Comparison of ENCODE assay signal across 8 mouse cellular contexts in the genomic region with DNA sequence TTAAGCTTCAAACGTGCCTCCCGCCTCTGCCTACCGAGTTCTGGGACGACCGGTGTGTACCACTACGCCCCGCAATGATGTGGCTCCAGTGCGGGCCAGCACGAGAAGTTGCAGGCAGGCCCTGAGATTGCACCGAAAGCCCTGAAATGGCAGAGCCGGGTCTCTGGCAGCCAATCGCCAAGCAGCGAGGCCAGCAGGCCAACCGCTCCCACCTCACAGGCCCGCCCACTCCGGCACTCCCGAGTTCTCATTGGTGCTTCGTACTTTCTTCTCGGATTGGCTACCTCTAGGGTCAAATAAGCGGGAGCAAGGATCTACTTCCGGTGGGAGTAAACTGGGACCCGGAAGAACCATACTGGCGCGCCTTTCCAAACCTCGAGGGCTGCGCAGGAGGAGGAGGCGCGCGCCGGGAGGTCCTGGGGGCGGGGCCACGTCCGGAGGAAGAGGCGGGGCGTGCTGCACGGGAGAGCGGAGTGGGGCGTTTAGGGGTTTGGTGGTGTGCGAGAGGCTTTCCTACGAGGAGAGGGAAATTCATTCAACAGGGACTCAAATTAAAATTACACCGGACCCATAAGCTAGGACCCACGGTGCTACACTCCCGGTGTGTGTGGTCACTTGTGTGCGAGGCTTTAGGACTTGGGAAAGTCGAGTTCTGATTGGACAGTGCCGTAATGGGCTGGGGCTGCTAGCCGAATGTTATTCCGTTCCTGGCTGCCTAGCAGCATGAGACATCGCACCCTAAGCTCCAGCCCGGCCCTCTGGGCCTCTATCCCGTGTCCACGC. TPM values are rescaled to one million over a fixed set of nuclear protein-coding genes. Genes with fewer than 3 reads are reported as not detected.
DNase-seq lines count a peak whose midpoint lies in the region; ATAC-seq and TF ChIP-seq lines count a peak whose summit lies in the region.

Gene Ogg1 (plus strand): TSS at position 440 of the 783 bp plus-strand sequence.

- H3K36me3 ChIP-seq in hindbrain, postnatal 0 days (ENCODE audit: insufficient read depth, low read length) = peaks cover 36% of the 10 kb centered on the region

- H3K9ac ChIP-seq in hindbrain, postnatal 0 days (replicated peaks; ENCODE audit: low read length) = peak within 1 kb of the TSS; percentile 74

- no peak for TF ChIP-seq CTCF in gastrocnemius, adult 2 months (IDR thresholded peaks at IDR 0.05)
- TF ChIP-seq CTCF in hindbrain, postnatal 0 days (IDR thresholded peaks at IDR 0.05; ENCODE audit: low read depth) = no peak
- TF ChIP-seq CTCF in left cerebral cortex, adult 2 months (IDR thresholded peaks at IDR 0.05) = no peak

- peak; percentile 99 for DNase-seq in ZHBTc4 (ENCODE audit: low read depth, low spot score)
- peak; percentile 99 for DNase-seq in gastrocnemius, adult 2 months
- DNase-seq in hindbrain, postnatal 0 days (ENCODE audit: low spot score) = peak; percentile 98
- DNase-seq in left cerebral cortex, adult 2 months (ENCODE audit: extremely low spot score in 1 of 2, low spot score in 2 of 2) = peak; percentile 96 to 98
- peak; percentile 99 for DNase-seq in right cerebral cortex, adult 2 months (ENCODE audit: low spot score in 2 of 2)
- DNase-seq in urinary bladder, postnatal 14 days (ENCODE audit: low spot score) = peak; percentile 98

- under 1% methylated on average over 52 of the region's 52 CpGs for WGBS in hindbrain, postnatal 0 days

- peaks cover 4% of the 10 kb centered on the region; the same call in 1 of the 2 replicates for H3K4me1 ChIP-seq in hindbrain, postnatal 0 days (ENCODE audit: insufficient read depth, low read length)

- H3K4me2 ChIP-seq in hindbrain, postnatal 0 days (ENCODE audit: low read depth, low read length) = peak within 1 kb of the TSS; percentile 87

- peak within 1 kb of the TSS; percentile 87 for H3K4me3 ChIP-seq in gastrocnemius, adult 2 months
- peak within 1 kb of the TSS; percentile 54 for H3K4me3 ChIP-seq in hindbrain, postnatal 0 days (ENCODE audit: low read length)
- peak within 1 kb of the TSS; percentile 74 for H3K4me3 ChIP-seq in left cerebral cortex, adult 2 months

- H3K9me3 ChIP-seq in hindbrain, postnatal 0 days (ENCODE audit: low read length) = no peaks in the 10 kb centered on the region

- H3K27me3 ChIP-seq in hindbrain, postnatal 0 days (ENCODE audit: insufficient read depth, low read length) = no peaks in the 10 kb centered on the region

- peak within 1 kb of the TSS; percentile 96 for H3K27ac ChIP-seq in gastrocnemius, adult 2 months
- peak within 1 kb of the TSS; percentile 90 for H3K27ac ChIP-seq in hindbrain, postnatal 0 days
- H3K27ac ChIP-seq in left cerebral cortex, adult 2 months = peak within 1 kb of the TSS; percentile 92

- peak; percentile 87 for ATAC-seq in common myeloid progenitor, adult 5-6 weeks (replicated peaks; ENCODE audit: low read depth, poor library complexity, severe bottlenecking)
- ATAC-seq in hindbrain, postnatal 0 days = peak; percentile 99
- ATAC-seq in megakaryocyte, adult 5-6 weeks (ENCODE audit: poor library complexity, severe bottlenecking) = peak; percentile 88

- intact Hi-C loops in gastrocnemius, adult 2 months (cut with DNase I) = loop anchor here (5.0 kb wide), 2 partner anchors 249 to 289 kb away; partner anchors contain the start of gene Setd5
- intact Hi-C loops in left cerebral cortex, adult 2 months (cut with DNase I) = no loop called here

RNA-seq across cellular contexts. Expression of gene Ogg1, which starts in this region (rescaled TPM):
- total RNA-seq in common myeloid progenitor, adult 5-6 weeks (2017) = 10.2 and 11.7 TPM in 2 replicates
- total RNA-seq in gastrocnemius, adult 2 months (2021) = 1 to 10 TPM; 3.9 to 5.2 TPM
- 14.6 and 17.9 TPM in 2 replicates for total RNA-seq in hindbrain, postnatal 0 days (2014; rRNA removed)
- 8.6 and 8.9 TPM in 2 replicates for polyA plus RNA-seq in hindbrain, postnatal 0 days (2015; fragmentation: Nextera tagmentation; extraction: Ambion mirVana)
- 1 to 10 TPM; 6.1 to 7.6 TPM for total RNA-seq in left cerebral cortex, adult 2 months (2021)
- total RNA-seq in megakaryocyte, adult 5-6 weeks (2015) = 10.6 and 12.0 TPM in 2 replicates
- 5.5 and 10.3 TPM in 2 replicates for total RNA-seq in megakaryocyte, adult 5-6 weeks (2017)

Comparison
In these comparisons a context has a peak if more than half of its experiments do, and no peak if none do; other contexts are left out.
1. Peak in every context shown above with its lines: DNase-seq, ATAC-seq, H3K4me3 ChIP-seq and H3K27ac ChIP-seq.